Mouse (Mus musculus) lung, embryonic 16.5 days (tissue): ENCODE results near the gene Ccdc85c. TPM values are rescaled to one million over a fixed set of nuclear protein-coding genes. Genes with fewer than 3 reads are reported as not detected.

ENCODE experiments used
- ATAC-seq: fragments of 200-750 bp; cut with Nextera tagmentation; 2 replicates; pipeline ENCODE4 v1.8.0; 2017; ENCODE audit warnings: low read depth, mild to moderate bottlenecking, moderate library complexity
- H3K27ac ChIP-seq: fragments of 300-500 bp; sonication (generic); 2 replicates; pipeline ENCODE4 v1.5.1; 2014; ENCODE audit warnings: mild to moderate bottlenecking, control low read depth, low read length
- H3K27me3 ChIP-seq: fragments of 300-500 bp; sonication (generic); 2 replicates; pipeline ENCODE4 v1.6.1; 2014; ENCODE audit warnings: low read depth, low read length, mixed read lengths; ENCODE audit not compliant: control insufficient read depth, insufficient read depth
- H3K36me3 ChIP-seq: fragments of 300-500 bp; sonication (generic); 2 replicates; pipeline ENCODE4 v1.6.1; 2014; ENCODE audit warnings: low read length; ENCODE audit not compliant: control insufficient read depth, insufficient read depth
- H3K4me1 ChIP-seq: fragments of 300-500 bp; sonication (generic); replicated peaks from 2 replicates; pipeline ENCODE4 v1.6.1; 2014; ENCODE audit warnings: low read length, mixed read lengths; ENCODE audit not compliant: control insufficient read depth, insufficient read depth
- H3K4me2 ChIP-seq: fragments of 300-500 bp; sonication (generic); 2 replicates; pipeline ENCODE4 v1.6.1; 2014; ENCODE audit warnings: low read depth, low read length, control low read depth
- H3K4me3 ChIP-seq: fragments of 300-500 bp; sonication (generic); 2 replicates; pipeline ENCODE4 v1.5.1; 2014; ENCODE audit warnings: mild to moderate bottlenecking, low read length, control low read depth
- H3K9ac ChIP-seq: fragments of 300-500 bp; sonication (generic); 2 replicates; pipeline ENCODE4 v1.6.1; 2014; ENCODE audit warnings: low read length, control low read depth
- H3K9me3 ChIP-seq: fragments of 300-500 bp; sonication (generic); 2 replicates; pipeline ENCODE4 v1.6.1; 2016; ENCODE audit warnings: low read length; ENCODE audit not compliant: control insufficient read depth
- WGBS: fragments of 180-500 bp; shearing (Covaris S2); extraction: QIAGEN DNeasy Blood & Tissue Kit; methylation state at CpG from one replicate; pipeline ENCODE4 v1.1.7; 2014; 5-methylcytosine and 5-hydroxymethylcytosine counted together
- polyA plus RNA-seq: library from polyadenylated mRNA; unstranded; fragments of >200 nt; fragmentation: Nextera tagmentation; extraction: Ambion mirVana; gene quantifications from 2 replicates; pipeline ENCODE4 v1.2.1, GENCODE M21; 2015

Gene Ccdc85c
- polyA plus RNA-seq, 1 experiment from 2014 or later: 5.5 TPM

GRCm38 (mm10) chr12:108264918-108265317 is 10.3 kb downstream of the Ccdc85c start:
- Histone ChIP-seq H3K4me1 (peaks cover 26% of the 10 kb centered on the region), H3K27me3 (no peaks in the 10 kb centered on the region), H3K9ac (no peak overlapping the region), H3K27ac (peak overlapping the region; percentile 25; the same call in 1 of the 2 replicates), H3K9me3 (no peaks in the 10 kb centered on the region), H3K36me3 (no peaks in the 10 kb centered on the region), H3K4me2 (no peak overlapping the region), H3K4me3 (no peak overlapping the region)
- 58% methylated on average over 7 of the region's 7 CpGs for WGBS
- no peak for ATAC-seq

DNA sequence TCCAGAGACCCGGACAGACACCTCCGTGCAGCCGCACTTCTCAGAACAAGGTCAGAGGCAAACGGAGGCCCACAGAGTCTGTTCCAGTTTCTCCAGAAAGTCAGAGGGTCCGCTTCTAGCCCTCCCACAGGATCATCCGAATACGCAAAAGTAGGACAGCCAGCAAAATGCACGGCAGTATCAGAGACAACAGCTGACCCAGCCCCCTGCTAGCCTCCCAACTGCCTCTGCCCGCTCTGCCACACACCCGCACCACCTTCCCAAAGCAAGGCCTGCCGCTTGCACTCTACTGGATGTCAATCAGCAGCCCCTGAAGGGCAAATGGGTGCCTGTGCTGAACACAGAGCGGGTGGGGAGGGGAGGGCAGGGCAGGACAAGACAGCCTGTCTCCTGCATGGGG is 14.3 kb downstream of the Ccdc85c start:
- Histone ChIP-seq H3K9ac (no peak overlapping the region), H3K4me1 (peaks cover 28% of the 10 kb centered on the region), H3K9me3 (no peaks in the 10 kb centered on the region), H3K4me3 (no peak overlapping the region), H3K27ac (no peak overlapping the region), H3K4me2 (no peak overlapping the region), H3K36me3 (no peaks in the 10 kb centered on the region), H3K27me3 (no peaks in the 10 kb centered on the region)
- no peak for ATAC-seq
- 81% methylated on average over 12 of the region's 12 CpGs for WGBS

DNA sequence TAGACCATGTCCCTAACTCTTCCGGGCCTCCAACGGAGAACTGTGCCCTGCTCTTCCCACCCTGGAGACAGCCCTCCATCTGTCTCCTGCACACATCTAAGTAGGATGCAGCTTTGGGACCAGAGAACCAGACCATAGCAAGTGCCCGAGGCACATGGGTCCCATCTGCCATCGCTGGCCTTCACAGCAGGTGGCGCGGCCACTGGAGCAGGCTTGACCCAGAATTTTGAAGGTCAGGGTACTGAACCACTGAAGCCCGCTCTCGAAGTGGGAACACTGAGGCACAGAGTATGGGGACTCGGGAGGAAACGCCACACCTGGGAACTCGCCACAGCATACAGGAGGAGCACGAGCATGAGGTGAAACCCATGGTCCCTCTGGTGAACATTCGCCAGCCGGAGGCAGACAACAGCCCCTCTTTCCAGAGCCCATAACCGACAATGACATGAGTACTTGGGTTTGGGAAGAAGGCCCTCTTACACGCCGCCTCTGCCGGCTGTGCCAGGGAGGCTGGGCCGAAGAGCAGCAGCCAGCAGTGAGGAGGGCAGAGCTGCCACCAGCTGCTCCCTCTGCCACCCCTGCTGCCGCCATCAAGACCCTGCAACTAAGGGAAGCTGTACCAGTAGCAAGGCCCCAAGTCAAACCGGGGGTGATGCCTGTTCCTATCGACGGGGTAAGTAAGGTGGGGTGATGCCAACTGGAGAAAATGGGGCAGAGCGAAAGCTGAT is 15.7 kb downstream of the Ccdc85c start:
- WGBS: 87% methylated on average over 24 of the region's 24 CpGs
- Histone ChIP-seq H3K4me2 (no peak overlapping the region), H3K4me3 (no peak overlapping the region), H3K4me1 (peaks cover 22% of the 10 kb centered on the region), H3K27me3 (no peaks in the 10 kb centered on the region), H3K27ac (no peak overlapping the region), H3K9ac (no peak overlapping the region), H3K9me3 (no peaks in the 10 kb centered on the region), H3K36me3 (no peaks in the 10 kb centered on the region)
- no peak for ATAC-seq

DNA sequence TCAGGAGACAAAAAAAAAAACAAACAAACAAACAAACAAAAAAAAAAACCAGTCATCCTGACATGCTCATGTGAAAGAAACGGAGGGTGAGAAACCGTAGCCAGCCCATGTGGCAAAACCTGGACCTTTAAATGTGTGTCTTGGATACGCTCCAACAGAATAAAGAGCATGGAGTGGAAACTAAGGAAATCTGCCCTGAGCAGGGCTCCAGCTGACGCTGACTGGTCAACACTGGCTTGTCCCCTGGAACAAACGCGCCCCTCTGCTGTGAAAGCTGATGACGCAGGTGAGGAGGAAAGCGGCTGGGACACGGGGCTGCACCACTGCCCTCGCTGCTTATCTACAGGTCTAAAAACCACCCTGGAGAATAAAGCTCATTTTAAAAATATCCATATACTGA is 18.5 kb downstream of the Ccdc85c start:
- Histone ChIP-seq H3K36me3 (no peaks in the 10 kb centered on the region), H3K4me2 (no peak overlapping the region), H3K27me3 (no peaks in the 10 kb centered on the region), H3K27ac (no peak overlapping the region), H3K9me3 (no peaks in the 10 kb centered on the region), H3K4me3 (no peak overlapping the region), H3K4me1 (peaks cover 19% of the 10 kb centered on the region), H3K9ac (no peak overlapping the region)
- 27% methylated on average over 10 of the region's 10 CpGs for WGBS
- peak; percentile 41; the same call in 1 of the 2 replicates for ATAC-seq

- Histone ChIP-seq H3K27me3 (no peaks in the 10 kb centered on the region), H3K9me3 (no peaks in the 10 kb centered on the region), H3K27ac (0 out of 2 replicates have a peak overlapping the region, but pooled peaks have one; percentile 11), H3K4me3 (no peak overlapping the region), H3K36me3 (no peaks in the 10 kb centered on the region), H3K4me2 (no peak overlapping the region), H3K4me1 (peaks cover 19% of the 10 kb centered on the region), H3K9ac (no peak overlapping the region)
- no peak for ATAC-seq
- 28% methylated on average over 5 of the region's 5 CpGs for WGBS
These were observed 19.3 kb downstream of the Ccdc85c start for GRCm38 (mm10) chr12:108255960-108256359.

DNA sequence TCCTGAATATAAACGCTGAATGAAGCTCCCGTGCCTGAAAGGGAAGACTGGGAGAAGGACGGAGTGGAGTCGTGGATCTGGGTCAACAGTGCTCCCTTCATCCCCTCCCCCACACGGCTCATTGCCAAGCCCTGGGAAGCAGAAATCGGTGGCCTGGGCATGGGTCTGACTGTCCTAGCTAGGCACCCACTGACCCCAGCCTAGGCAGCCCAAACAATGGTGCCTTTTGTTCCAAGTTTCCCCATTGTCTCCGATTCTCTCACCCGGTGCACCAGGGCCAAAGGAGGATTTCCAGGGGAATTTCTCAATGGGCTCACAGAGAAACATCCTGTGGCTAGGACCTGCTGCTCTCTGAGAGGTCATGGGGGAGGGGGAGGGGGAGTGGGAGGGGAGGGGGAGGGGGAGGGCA is 19.7 kb downstream of the Ccdc85c start:
- Histone ChIP-seq H3K4me3 (no peak overlapping the region), H3K9ac (peak overlapping the region; percentile 15; the same call in 1 of the 2 replicates), H3K27ac (peak overlapping the region; percentile 37; the same call in 1 of the 2 replicates), H3K4me2 (no peak overlapping the region), H3K4me1 (peaks cover 20% of the 10 kb centered on the region), H3K36me3 (no peaks in the 10 kb centered on the region), H3K9me3 (no peaks in the 10 kb centered on the region), H3K27me3 (no peaks in the 10 kb centered on the region)
- 14% methylated on average over 8 of the region's 8 CpGs for WGBS
- peak; percentile 66 for ATAC-seq

DNA sequence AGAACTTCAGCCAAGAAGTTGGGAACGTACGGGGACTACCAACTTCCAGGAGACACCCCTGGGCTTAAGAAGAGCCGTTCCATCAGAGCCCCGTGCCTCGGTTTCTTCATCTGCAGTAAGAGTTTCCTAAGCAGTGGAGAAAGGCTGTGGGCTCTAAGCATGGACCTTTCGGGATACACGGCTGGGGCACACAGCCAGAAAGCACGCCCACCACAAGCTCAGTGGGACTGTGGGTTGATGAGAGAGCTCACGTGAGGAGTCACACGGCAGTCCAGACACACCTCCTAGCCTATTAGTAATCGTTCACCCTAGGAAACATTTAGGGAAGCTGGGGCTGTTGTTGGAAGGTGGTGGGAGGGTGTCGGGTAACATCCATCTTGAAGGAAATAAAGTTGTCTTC is 22.2 kb downstream of the Ccdc85c start:
- 68% methylated on average over 12 of the region's 12 CpGs for WGBS
- H3K27ac ChIP-seq: no peak overlapping the region
- no peak for ATAC-seq

GRCm38 (mm10) chr12:108251825-108252542 is 23.2 kb downstream of the Ccdc85c start:
- H3K36me3 ChIP-seq: no peaks in the 10 kb centered on the region
- H3K27me3 ChIP-seq: no peaks in the 10 kb centered on the region
- WGBS: 76% methylated on average over 15 of the region's 15 CpGs
- H3K27ac ChIP-seq: no peak overlapping the region
- no peak overlapping the region for H3K4me2 ChIP-seq
- no peak overlapping the region for H3K9ac ChIP-seq
- no peak for ATAC-seq
- no peak overlapping the region for H3K4me3 ChIP-seq
- H3K4me1 ChIP-seq: peaks cover 46% of the 10 kb centered on the region
- no peaks in the 10 kb centered on the region for H3K9me3 ChIP-seq

More for the DNA sequence above, 22.2 kb downstream of the Ccdc85c start:
- no peak overlapping the region for H3K4me3 ChIP-seq
- no peaks in the 10 kb centered on the region for H3K27me3 ChIP-seq
- peaks cover 36% of the 10 kb centered on the region for H3K4me1 ChIP-seq
- no peak overlapping the region for H3K4me2 ChIP-seq
- H3K9ac ChIP-seq: no peak overlapping the region
- H3K9me3 ChIP-seq: no peaks in the 10 kb centered on the region
- no peaks in the 10 kb centered on the region for H3K36me3 ChIP-seq

DNA sequence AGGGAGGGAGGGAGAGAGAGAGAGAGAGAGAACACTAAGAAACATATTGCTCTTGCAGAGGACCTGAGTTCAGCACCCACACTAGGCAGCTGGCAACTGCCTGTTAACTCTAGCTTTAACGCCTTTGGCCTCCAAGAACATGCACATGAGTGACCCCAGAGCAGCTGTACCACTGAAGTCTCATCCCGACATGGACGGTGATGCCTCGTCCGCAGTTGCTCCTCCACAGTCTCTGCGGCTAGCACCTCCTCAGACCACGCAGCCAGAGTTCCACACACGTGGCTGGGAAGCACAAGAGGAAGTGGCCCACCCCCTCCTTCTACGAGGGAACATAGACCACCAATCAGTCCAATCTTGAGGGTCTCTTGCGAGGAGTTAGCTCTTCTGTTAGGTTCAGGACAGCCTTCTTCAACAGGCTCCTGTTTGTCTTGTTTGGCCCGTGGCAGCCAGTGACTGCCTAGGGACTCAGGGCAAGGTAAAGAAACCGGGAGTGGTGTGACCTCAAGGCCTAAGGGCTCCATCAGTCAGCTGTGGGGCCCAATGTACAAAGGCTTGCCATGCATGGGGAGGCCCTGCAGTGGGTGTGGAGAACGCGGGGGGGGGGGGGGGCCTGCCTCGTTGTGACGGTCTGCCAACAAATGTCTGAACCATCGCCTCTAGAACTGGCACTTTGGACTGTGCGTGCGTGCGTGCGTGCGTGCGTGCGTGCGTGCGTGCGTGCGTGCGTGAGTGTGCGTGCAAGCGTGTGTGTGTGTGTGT is 24.0 kb downstream of the Ccdc85c start:
- H3K4me1 ChIP-seq: peaks cover 42% of the 10 kb centered on the region

More for the DNA sequence above, 24.0 kb downstream of the Ccdc85c start:
- Histone ChIP-seq H3K36me3 (no peaks in the 10 kb centered on the region), H3K9me3 (no peaks in the 10 kb centered on the region), H3K4me2 (no peak overlapping the region), H3K27ac (no peak overlapping the region), H3K27me3 (no peaks in the 10 kb centered on the region), H3K9ac (no peak overlapping the region), H3K4me3 (no peak overlapping the region)
- WGBS: 83% methylated on average over 27 of the region's 31 CpGs
- no peak for ATAC-seq
